Mouse (Mus musculus) neural tube, embryonic 11.5 days (tissue): ENCODE measurements around the gene Klc1. TPM values are rescaled to one million over a fixed set of nuclear protein-coding genes. Genes with fewer than 3 reads are reported as not detected.
"Not testable (repeated sequence)": the region's sequence is repeated elsewhere in the genome, so short reads cannot be mapped to it uniquely, and the experiment has no call there.

Experiments
- ATAC-seq: fragments of 200-750 bp; cut with Nextera tagmentation; 2 replicates; pipeline ENCODE4 v1.8.0; 2017; ENCODE audit warnings: moderate number of reproducible peaks, mild to moderate bottlenecking, moderate TSS enrichment, moderate library complexity; ENCODE audit not compliant: insufficient read depth, low FRiP score, low TSS enrichment
- DNase-seq: peaks from one replicate; pipeline ENCODE4 v3.0.0-alpha.2; 2015; ENCODE audit warnings: low spot score
- H3K27ac ChIP-seq: fragments of 300-500 bp; sonication (generic); 2 replicates; pipeline ENCODE4 v1.5.1; 2014; ENCODE audit warnings: low read depth, mild to moderate bottlenecking, low read length
- H3K27me3 ChIP-seq: fragments of 300-500 bp; sonication (generic); 2 replicates; pipeline ENCODE4 v1.6.1; 2014; ENCODE audit warnings: mild to moderate bottlenecking, low read length, mixed read lengths; ENCODE audit not compliant: control insufficient read depth, insufficient read depth
- H3K36me3 ChIP-seq: fragments of 300-500 bp; sonication (generic); 2 replicates; pipeline ENCODE4 v1.6.1; 2014; ENCODE audit warnings: mild to moderate bottlenecking, low read length, moderate library complexity, mixed read lengths; ENCODE audit not compliant: control insufficient read depth, insufficient read depth
- H3K4me1 ChIP-seq: fragments of 300-500 bp; sonication (generic); 2 replicates; pipeline ENCODE4 v1.6.1; 2014; ENCODE audit warnings: low read length, mixed read lengths; ENCODE audit not compliant: control insufficient read depth, insufficient read depth
- H3K4me2 ChIP-seq: fragments of 300-500 bp; sonication (generic); 2 replicates; pipeline ENCODE4 v1.6.1; 2014; ENCODE audit warnings: low read depth, mild to moderate bottlenecking, moderate library complexity
- H3K4me3 ChIP-seq: fragments of 300-500 bp; sonication (generic); 2 replicates; pipeline ENCODE4 v1.5.1; 2014; ENCODE audit warnings: low read depth, low read length
- H3K9ac ChIP-seq: fragments of 300-500 bp; sonication (generic); 2 replicates; pipeline ENCODE4 v1.6.1; 2014; ENCODE audit warnings: mild to moderate bottlenecking, low read length
- H3K9me3 ChIP-seq: fragments of 300-500 bp; sonication (generic); 2 replicates; pipeline ENCODE4 v1.6.1; 2016; ENCODE audit warnings: low read length; ENCODE audit not compliant: control insufficient read depth
- WGBS: fragments of 180-500 bp; shearing (Covaris S2); extraction: QIAGEN DNeasy Blood & Tissue Kit; methylation state at CpG from one replicate; pipeline ENCODE4 v1.1.7; 2014; 5-methylcytosine and 5-hydroxymethylcytosine counted together
- polyA plus RNA-seq: library from polyadenylated mRNA; unstranded; fragments of >200 nt; fragmentation: Nextera tagmentation; extraction: Ambion mirVana; gene quantifications from 2 replicates; pipeline ENCODE4 v1.2.1, GENCODE M21; 2014

The Klc1 gene
- polyA plus RNA-seq, 1 experiment from 2014 or later, result 364 TPM

DNA sequence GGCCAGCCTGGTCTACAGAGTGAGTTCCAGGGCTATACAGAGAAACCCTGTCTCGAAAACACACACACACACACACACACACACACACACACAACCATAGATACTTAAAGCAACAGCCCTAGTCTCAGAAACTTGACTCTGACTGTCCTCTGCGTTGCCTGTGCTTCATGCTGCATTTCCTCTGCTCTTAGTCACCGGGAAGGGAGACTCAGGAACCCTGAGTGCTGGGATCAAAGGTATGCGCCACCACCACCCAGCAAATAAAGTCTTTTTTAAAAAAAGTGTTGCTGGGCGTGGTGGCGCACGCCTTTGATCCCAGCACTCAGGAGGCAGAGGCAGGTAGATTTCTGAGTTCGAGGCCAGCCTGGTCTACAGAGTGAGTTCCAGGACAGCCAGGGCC is 22.0 kb upstream of the Klc1 start:
- whole genome bisulfite sequencing, result 90% methylated on average over 8 of the region's 8 CpGs
- H3K36me3 ChIP-seq, H3K4me1 ChIP-seq, H3K9ac ChIP-seq, DNase-seq, H3K27ac ChIP-seq, H3K4me3 ChIP-seq, H3K27me3 ChIP-seq, ATAC-seq, H3K4me2 ChIP-seq, H3K9me3 ChIP-seq: not testable (repeated sequence)

DNA sequence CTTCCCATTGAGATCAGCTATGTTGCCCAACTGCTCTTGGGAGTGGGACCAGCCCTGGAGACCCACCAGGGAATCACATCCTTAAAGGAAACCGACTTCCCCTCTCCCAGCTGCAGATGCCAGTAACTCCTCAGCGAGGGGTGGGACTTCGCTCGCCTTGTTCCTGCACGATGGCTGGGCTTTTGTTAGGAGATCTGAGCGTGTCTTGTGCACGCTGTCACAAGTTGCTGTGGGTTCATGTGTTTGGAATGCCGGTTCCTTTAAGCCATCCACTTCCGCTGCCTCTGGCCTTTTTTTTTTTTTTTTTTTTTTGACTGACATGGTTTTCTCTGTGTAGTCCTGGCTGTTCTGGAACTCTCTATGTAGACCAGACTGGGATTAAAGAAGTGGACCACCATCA is 21.3 kb upstream of the Klc1 start:
- H3K9me3 ChIP-seq, result no peaks in the 10 kb centered on the region
- no peak overlapping the region for H3K27ac ChIP-seq
- no peak overlapping the region for H3K4me2 ChIP-seq
- ATAC-seq (no peak), DNase-seq (no peak)
- H3K27me3 ChIP-seq, result no peaks in the 10 kb centered on the region
- H3K36me3 ChIP-seq, result no peaks in the 10 kb centered on the region
- no peak overlapping the region for H3K9ac ChIP-seq
- H3K4me1 ChIP-seq, result no peaks in the 10 kb centered on the region
- WGBS, result 79% methylated on average over 9 of the region's 9 CpGs
- no peak overlapping the region for H3K4me3 ChIP-seq

DNA sequence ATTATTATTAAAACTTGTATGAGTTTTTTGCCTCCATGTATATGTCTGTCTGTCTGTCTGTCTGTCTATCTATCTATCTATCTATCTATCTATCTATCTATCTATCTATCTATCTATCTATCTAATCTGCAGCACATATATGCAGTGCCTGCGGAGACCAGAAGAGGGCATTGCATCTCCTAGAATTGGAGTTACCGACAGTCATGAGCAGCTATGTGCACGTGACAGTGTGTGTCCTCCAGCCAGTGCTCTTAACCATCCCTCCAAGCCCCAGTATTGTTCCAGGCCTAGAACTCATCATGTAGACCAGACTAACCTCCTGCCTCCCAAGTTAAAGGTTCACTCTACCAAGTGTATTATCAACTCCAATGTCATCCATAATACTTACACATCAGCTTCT is 19.9 kb upstream of the Klc1 start:
- Histone ChIP-seq H3K27me3 (no peaks in the 10 kb centered on the region), H3K27ac (no peak overlapping the region), H3K36me3 (no peaks in the 10 kb centered on the region), H3K4me2 (no peak overlapping the region), H3K9me3 (no peaks in the 10 kb centered on the region), H3K4me1 (no peaks in the 10 kb centered on the region), H3K4me3 (no peak overlapping the region), H3K9ac (no peak overlapping the region)
- DNase-seq (peak; percentile 65), ATAC-seq (no peak)
- WGBS, result 14% methylated on average over 3 of the region's 3 CpGs

DNA sequence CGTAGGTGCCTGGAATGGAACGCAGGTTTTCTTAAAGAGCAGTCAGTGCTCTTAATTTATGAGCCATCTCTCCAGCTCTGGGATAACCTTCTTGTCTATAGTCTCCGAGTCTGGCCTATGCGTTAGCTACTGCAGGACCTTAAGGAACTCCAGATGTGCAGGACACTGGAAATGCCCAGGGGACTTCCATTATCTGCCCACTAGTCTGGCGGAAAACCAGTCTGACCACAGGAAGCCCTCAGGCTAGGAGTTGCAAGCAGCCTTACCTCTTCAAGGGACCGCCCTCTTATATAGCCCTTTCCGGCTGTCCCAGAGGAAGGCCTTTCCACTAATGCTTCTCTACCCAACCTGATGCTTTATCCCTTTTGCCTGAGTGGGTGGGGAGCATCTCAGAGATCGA is 17.3 kb upstream of the Klc1 start:
- Histone ChIP-seq H3K9me3 (no peaks in the 10 kb centered on the region), H3K9ac (no peak overlapping the region), H3K27ac (no peak overlapping the region), H3K4me2 (no peak overlapping the region), H3K36me3 (no peaks in the 10 kb centered on the region), H3K27me3 (no peaks in the 10 kb centered on the region), H3K4me1 (no peaks in the 10 kb centered on the region), H3K4me3 (no peak overlapping the region)
- DNase-seq, result no peak
- no peak for ATAC-seq
- WGBS, result 64% methylated on average over 8 of the region's 8 CpGs

DNA sequence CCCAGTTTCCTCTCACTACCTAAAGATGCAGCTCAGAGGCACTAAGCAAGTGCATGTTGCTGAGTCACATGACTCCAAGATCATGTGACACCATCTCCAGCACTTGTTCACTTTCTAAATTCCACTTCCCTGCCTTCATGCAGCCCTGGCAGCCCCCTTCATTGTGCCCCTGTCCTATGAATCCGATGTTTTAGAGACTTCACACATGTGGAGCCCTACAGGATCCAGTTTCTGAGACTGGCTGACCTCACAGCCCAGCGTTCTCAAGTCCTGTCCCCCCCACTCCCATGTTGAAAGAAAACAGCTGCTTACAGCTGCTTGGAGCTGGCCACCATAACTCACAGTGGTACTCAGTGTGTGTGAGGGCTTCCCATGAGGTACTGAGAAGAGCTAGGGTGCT is 15.2 kb upstream of the Klc1 start:
- Histone ChIP-seq H3K4me1 (no peaks in the 10 kb centered on the region), H3K9me3 (no peaks in the 10 kb centered on the region), H3K36me3 (no peaks in the 10 kb centered on the region), H3K27me3 (no peaks in the 10 kb centered on the region), H3K9ac (no peak overlapping the region), H3K4me2 (no peak overlapping the region), H3K27ac (no peak overlapping the region), H3K4me3 (no peak overlapping the region)
- 79% methylated on average over 2 of the region's 2 CpGs for WGBS
- ATAC-seq (no peak), DNase-seq (no peak)

DNA sequence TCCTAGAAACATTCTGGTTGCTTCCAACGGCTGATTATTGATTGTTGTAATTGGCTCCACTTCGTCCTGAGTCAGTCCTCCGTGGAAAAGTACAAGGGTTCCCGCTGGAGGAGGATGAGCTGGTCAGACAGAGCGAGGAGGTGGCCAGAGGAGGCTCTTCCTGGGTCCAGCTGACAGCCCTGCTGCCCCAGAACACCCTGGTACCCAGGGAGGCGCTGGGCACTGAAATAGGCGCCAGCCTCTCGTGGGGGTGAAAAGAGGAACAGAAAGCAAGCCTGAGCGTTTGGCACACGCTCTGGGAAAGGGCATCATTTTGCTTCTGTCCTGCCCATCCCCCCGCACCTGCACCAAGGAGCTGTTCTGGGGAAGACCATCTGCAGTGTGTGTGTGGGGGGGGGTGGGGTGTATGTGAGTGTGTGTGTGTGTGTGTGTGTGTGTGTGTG is 14.6 kb upstream of the Klc1 start:
- H3K9me3 ChIP-seq, result no peaks in the 10 kb centered on the region
- H3K4me1 ChIP-seq, result no peaks in the 10 kb centered on the region
- no peak overlapping the region for H3K4me3 ChIP-seq
- no peak overlapping the region for H3K4me2 ChIP-seq
- DNase-seq, result no peak
- no peaks in the 10 kb centered on the region for H3K27me3 ChIP-seq
- no peaks in the 10 kb centered on the region for H3K36me3 ChIP-seq
- no peak for ATAC-seq
- no peak overlapping the region for H3K27ac ChIP-seq
- H3K9ac ChIP-seq, result no peak overlapping the region
- WGBS, result 79% methylated on average over 11 of the region's 11 CpGs

DNA sequence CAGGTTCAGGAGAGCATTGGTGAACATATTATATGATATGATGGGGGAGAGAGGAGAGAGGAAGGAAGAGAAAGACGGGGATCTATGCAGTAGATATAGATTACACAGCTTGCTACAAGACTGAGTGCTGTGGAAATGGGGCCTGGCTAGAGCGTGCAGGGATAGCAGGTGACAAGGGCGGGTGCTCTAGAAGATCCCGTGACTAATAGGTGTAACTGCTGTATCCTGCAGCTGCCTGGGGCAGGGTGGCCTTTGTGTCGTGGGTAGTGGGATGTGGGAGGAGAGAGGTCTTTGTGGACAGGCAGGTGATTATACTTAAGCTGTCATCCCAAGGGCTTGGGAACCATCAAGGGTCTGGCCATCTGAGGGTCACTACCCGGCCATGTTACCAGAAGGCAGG is 13.4 kb upstream of the Klc1 start:
- no peaks in the 10 kb centered on the region for H3K4me1 ChIP-seq
- 76% methylated on average over 6 of the region's 6 CpGs for WGBS
- H3K27me3 ChIP-seq, result no peaks in the 10 kb centered on the region
- no peak overlapping the region for H3K9ac ChIP-seq
- H3K36me3 ChIP-seq, result no peaks in the 10 kb centered on the region
- no peak overlapping the region for H3K4me2 ChIP-seq
- no peak overlapping the region for H3K27ac ChIP-seq
- H3K4me3 ChIP-seq, result no peak overlapping the region
- ATAC-seq, result no peak
- DNase-seq, result no peak
- no peaks in the 10 kb centered on the region for H3K9me3 ChIP-seq

DNA sequence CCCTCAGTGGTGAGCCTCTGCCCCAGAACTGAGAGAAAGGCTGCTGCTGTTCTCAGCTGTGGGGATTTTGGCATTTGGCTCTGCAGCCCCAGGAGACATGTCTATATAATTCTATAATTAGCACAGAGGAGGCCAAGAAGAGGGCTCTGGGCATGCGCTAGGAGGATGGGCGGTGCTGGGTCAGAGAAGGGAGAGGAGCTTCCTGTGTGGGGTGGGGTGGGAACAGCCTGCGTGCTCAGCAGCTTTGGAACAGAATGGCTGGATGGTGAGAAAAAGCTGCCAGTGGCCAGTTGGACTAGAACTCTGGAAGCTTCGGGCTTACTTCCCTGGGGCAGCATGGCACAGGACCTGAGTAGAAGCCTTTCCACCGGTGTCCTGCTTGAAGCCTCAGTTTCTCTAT is 12.6 kb upstream of the Klc1 start:
- Histone ChIP-seq H3K4me3 (no peak overlapping the region), H3K27ac (no peak overlapping the region), H3K27me3 (no peaks in the 10 kb centered on the region), H3K9me3 (no peaks in the 10 kb centered on the region), H3K4me2 (no peak overlapping the region), H3K9ac (no peak overlapping the region), H3K36me3 (no peaks in the 10 kb centered on the region), H3K4me1 (no peaks in the 10 kb centered on the region)
- ATAC-seq, result no peak
- 73% methylated on average over 5 of the region's 5 CpGs for WGBS
- DNase-seq, result no peak

DNA sequence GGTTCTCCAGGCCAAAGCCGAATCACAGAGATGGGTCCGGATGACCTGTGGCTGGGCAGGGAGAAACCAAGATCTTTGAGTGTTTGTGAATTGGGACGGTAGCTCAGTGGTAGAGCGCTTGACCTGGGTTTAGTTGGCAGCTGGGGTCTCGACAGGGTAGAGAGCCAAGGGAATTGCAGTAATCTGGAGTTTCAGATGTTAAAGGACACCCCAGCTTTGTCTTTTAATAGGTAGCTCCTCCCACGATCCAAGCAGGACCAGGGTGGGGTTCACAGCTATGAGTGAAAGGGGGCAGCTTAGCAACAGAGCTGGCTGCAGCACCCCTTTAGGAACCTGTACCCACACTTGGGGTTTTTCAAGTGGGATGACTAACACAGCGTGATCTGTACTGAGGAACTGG is 11.2 kb upstream of the Klc1 start:
- H3K27ac ChIP-seq, result no peak overlapping the region
- H3K9me3 ChIP-seq, result no peaks in the 10 kb centered on the region
- H3K36me3 ChIP-seq, result no peaks in the 10 kb centered on the region
- no peak overlapping the region for H3K9ac ChIP-seq
- no peak overlapping the region for H3K4me2 ChIP-seq
- WGBS, result 84% methylated on average over 7 of the region's 7 CpGs
- H3K4me1 ChIP-seq, result no peaks in the 10 kb centered on the region
- ATAC-seq (no peak), DNase-seq (no peak)
- H3K27me3 ChIP-seq, result no peaks in the 10 kb centered on the region
- H3K4me3 ChIP-seq, result no peak overlapping the region
